Mouse (Mus musculus): Measurements from ENCODE around the gene Lhx2.

The Lhx2 gene

DNA sequence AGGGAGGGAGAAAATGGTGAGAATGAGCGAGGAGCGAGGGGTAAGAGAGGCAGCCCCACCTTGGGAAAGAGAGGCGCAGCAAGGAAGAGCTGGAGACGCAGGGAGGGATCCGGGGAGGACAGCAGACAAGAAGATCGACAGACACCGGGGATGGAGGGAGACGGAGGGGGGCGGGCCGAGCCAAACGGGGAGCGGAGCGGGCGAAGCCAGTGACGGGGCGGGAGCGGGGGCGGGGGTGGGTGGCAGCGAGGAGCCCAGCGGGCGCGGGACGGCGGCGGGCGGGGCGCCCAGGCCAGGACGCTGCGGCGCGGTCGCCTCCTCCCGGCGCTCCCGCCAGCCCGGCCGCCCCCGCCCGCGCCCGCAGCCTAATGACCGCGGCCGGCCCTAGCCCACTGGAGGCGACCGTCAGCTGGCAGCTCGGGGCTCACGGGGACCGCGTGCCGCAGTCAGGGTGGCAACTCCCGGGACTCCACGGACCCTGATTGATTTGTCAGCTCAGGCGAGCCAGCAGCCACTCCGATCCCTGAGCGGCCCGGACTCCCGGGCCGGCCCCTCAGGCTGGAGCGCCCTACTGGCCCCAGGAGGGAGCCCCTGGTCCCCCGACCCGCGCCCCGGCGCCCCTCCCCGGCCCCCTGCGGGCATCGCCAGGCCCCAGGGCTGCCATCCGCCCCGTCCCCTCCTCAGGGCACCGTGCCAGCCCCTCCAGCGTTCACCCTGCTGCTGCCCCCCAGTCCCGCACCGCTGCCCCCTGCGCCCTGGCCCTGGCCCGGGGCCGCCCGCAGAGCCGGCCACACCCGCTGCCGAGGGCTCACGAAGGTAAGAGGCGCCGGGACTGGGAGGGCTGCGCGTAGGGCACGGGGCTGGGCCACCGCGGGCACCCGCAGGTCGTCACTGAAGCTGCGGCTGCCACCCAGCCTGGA is at the start of gene Lhx2:
TSS of gene Lhx2 (plus strand) at position 292 of the 920 bp plus-strand sequence.
- DNase-seq (ENCODE audit: low read depth, low spot score), result no peak

DNA sequence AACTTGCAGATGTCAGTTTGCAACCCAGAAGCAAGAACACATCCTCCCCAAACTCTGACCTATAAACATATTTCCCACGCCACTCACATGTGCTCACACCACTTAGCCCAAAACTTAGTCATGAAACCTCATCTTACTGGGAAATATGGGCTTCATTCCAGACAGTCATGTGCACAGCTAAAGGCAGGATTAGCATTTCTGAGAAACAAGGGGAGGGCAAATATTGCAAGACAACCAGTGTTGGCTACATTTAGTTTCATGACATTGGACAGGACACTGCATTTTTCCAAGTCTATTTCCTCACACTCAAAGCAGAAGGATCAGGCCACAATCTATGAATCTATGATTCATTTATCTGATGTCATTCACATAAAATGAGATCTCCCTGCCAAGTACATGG is 47.6 kb upstream of the Lhx2 start:
- no peak for DNase-seq (ENCODE audit: low read depth, low spot score)

DNA sequence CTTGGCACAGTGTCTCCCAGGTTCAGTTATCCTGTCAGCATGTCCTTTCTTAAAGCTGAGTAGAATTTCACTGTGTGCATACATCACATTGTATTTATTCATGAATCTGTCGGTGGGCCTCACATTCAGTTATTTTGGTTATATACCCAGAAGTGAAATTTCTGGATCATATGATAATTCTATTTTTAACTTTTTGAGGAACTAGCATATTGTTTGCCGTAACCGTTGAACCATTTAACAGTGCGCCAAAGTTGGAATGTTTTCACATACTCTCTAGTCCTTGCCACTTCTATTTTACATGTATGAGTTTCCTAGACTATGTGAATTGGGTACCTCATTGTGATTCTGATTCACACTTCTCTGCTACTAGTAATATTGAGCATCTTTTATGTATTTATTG is 43.1 kb upstream of the Lhx2 start:
- DNase-seq (ENCODE audit: low read depth, low spot score), result no peak

DNA sequence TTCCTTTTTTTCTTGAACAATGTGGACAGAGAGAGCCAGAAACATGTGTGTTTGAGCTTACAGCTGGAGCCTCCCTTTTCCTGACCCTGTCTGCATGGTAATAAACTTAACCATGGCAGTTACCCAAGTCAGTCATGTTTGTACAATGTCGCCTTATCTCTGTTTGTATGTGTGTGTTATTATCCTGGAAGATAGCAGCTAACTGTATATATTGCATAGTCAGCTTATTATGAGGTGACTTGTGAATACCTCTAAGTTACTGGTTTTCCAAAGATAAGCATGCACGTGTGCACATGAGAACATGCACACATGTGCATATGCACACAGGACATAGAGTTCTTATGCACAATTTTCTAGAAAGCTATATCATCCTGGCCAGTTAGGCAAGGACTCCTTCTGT is 38.1 kb upstream of the Lhx2 start:
- DNase-seq (ENCODE audit: low read depth, low spot score), result no peak

DNA sequence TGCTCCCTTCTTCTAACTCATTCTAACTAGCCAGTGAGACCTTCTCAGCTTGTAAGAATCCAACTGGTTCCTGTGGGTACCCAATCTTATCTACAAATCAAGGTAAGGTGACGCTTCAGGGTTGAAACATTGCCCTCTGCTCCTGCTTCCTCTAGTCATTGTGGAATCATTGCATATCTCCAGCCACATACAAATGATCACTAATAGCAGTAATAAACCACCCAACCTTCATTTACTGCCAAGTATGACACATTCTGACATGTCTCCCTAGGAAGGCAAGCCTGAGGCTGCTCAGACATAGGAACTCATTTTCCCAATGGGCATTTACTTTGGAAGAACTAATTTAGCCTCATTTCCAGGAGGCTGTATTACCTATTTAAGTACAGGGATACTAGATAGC is 33.9 kb upstream of the Lhx2 start:
- DNase-seq (ENCODE audit: low read depth, low spot score), result no peak

DNA sequence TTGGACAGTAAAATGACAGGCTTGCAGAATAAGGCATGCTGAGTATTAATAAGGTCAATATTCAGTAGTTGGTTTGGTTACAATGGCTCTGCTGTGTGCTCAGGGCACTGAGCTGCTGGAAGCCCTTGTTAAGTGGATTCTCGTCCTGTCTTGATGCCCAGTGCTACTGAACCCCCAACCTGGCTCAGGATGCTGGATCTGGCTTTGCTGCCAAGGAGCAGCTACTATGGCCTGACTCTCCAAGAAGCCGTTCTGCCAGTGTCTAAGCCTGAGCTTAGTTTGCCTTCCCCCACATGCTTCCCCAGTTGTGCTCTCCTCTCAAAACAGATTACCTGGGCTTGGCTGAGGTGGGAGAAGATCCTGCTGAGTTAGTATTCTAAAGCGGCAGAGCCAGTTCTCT is 26.2 kb upstream of the Lhx2 start:
- no peak for DNase-seq (ENCODE audit: low read depth, low spot score)

DNA sequence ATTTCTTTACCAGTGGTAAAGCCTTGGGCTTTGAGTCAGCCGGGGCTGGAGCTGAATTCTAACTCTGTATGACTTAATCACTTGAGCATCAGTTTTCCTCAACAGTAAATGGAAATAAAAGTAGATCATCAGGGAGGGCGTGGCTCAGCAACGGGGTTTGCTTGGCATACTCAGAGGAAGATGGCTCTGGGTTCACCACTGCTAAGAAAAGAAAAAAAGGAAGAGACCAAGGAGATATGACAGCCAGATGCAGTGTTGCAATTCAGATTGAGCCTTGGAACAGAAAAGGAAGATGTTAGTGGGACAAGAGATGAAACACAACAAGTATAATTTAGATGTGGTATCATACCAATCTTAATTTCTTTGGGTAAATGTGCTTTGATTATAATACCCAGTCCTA is 25.7 kb upstream of the Lhx2 start:
- DNase-seq (ENCODE audit: low read depth, low spot score), result no peak

DNA sequence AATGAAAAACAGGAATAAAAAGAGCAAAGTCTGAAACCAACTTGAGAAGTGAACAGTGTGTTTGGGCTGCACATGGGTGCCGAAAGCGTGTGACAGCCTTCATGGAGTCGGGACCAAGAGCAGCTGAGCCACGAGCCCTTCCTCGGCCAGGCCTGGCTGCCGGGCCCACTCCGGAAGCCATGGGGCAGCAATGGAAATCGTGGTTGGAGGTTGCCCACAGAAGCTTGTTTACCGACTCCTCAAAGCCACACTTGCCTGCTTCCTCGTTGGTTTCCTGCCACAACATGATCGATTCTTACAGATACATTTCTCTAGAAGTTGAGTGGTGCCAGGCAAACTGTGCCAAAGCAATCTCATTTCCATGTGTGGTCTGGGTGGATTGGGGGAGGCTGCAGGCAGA is 20.0 kb upstream of the Lhx2 start:
- no peak for DNase-seq (ENCODE audit: low read depth, low spot score)

DNA sequence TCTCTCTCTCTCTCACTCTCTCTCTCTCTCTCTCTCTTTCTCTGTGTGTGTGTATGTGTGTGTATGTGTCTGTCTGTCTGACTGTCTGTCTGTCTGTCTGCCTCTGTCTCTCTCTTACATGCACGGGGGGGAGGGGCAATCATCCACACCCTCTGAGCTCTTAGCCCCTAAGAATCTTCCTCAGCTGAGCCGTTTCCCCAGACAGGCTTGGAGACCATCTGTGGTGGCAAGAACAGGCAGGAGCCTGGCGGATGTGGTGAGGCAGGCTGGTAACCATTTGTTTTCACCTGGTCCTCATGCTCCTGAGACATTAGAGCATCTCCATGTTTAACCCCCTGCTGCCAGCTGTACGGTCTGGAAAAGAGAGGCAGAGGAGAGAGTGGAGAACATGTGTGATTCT is 18.2 kb upstream of the Lhx2 start:
- DNase-seq (ENCODE audit: low read depth, low spot score), result no peak

DNA sequence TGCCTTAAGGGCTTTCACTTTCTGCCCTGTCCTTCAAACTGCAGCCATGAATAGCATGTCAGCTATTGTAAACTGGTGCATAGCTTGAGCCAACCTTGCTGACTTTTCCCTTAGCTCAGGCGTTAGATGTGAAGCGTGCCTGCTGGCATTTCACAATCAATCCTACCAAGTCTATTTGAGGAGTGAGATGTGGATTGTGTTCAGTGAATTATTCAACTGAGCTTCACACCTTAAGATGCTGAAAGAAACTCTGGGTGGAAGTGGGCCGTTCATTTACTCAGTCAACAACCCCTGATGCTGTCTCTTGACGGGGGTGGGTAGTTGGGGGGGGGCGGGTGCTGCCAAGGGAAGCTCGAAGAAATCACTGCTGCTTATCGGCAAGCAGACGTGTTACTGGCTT is 15.7 kb upstream of the Lhx2 start:
- no peak for DNase-seq (ENCODE audit: low read depth, low spot score)

DNA sequence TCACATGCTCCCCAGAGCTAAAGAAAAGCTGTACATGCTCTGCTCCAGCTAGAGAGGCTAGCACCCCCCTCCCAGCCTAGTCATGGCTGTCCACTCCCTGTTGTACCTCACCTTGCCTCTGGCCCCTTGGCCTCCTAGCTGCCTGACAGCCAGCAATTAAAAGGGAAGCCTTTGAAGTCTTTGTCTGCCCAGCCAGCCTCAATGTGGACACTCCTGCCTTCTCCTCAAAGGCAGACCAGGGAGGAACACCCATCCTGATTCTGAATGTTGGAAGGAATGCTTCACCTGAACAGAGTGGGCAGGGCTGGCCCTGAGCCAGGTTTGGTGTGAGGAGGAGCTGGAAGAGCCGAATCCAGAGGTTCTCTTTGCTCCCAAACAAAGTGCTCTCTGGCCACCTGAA is 12.4 kb upstream of the Lhx2 start:
- no peak for DNase-seq (ENCODE audit: low read depth, low spot score)

DNA sequence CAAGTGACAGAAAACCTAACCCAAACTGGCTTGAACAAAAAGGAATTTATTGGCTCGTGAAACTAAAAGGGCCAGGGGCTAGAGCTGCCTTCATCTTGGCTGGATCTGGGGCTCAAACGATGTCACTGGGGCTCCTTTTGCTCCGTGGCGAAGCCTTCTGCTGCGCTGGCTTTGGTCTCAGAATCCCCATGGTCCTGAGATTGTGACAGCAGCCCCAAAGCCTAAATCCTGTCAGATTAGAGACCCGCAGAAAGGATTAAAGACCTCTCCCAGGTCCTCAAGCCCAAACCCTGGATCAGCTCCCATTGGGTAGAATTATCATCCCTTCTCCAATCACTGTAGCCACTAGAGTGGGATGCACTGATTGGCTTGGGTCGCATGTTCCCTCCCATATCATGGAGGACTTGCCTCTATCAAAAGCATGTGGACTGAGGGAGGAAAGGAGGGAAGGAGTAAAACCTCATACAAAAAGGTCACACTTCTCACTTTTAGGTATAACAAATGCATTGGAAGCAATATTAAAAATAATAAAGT is 5.4 kb upstream of the Lhx2 start:
- no peak for DNase-seq (ENCODE audit: low read depth, low spot score)

DNA sequence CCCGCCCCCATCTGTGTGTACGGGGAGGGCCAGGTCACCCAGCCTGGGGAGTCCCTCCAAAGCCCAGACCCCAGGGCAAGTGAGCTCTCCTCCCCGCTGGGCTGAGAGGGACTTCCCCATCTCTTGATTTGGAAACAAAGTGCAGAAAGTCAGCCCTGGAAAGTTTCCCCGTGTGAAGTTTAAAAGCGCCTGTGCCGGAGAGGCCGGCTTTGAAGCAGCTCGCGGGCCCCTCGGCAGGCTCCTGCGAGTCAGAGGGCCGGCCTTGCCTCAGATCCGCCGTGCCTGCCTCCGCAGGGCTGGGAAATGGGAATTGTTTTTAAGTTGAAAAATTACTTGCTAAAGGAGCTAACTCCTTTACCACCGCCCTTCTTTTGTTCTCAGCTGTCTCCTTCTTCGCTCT is 2.5 kb upstream of the Lhx2 start:
- no peak for DNase-seq (ENCODE audit: low read depth, low spot score)

DNA sequence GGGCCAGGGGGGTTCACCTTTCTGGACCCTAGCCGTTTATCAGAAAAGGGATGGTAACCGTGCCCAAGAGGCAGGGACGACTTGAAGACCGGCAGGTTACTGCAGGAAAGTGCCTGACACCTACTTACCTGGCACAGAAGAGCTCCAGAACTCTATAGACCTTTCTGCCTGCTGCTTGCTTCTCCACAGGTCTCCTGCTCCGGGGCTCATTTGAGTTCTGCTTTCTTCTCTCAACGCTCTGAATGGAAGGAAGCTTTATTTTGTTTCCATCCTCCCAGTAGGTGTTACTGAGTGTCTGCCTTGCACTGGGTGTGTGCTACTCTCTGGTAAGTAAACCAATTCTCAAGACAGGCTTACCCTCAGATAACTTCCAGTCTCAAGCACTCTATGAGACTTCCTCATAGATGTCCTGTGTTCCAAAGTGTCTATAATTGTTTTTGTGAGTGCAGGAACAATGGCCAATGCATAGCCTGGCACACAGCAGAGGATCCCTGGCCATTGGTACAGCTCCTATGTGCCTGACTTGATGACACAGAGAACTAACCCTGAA is 1.9 kb upstream of the Lhx2 start:
- DNase-seq (ENCODE audit: low read depth, low spot score), result no peak

DNA sequence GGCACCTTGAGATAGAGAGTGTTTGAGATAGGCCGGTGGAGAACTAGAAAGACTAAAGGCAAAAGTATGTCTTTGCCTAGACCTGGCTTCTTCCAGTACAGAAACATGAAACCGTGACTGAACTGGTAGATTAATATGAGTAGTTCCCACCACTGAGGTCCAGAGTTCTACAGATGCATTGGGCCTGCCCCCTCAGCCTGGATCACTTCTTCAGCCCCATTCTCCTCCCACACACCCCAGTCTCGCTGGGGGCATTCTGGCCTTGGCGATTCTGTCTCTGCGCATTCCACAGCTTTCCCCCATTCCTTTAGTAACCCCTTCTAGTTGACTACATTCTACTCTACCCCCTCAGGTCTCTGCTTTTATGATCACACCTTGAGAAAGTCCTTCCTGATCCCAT is 1.4 kb upstream of the Lhx2 start:
- DNase-seq (ENCODE audit: low read depth, low spot score), result no peak

DNA sequence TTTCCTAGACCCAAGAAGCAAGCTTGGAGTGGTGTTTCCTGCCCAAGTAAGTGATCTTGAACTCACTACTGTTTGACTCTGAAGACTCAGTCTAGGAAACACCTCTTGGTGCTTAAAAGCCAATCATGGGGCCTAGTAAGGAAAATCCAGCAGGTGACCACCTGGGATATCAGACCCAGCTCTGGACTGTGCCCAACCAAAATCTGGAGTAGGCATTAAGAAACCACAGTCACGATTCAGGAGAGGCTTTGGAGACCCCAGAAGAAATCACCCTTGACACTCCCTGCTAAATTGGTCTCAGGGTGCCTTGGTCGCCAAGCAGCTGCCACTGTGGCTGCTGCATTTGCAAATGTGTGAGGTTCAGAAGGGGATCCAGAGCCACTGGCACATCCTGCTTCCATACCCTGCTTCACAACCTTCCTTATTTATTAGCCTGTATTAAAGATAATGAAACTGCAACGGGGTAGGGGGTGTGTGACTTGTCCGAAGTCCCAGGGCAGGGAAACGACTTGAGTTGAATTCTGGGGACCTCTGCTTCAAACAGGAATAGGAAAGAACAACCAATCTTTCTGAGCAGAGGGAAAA is 641 bp upstream of the Lhx2 start:
- DNase-seq (ENCODE audit: low read depth, low spot score), result no peak

DNA sequence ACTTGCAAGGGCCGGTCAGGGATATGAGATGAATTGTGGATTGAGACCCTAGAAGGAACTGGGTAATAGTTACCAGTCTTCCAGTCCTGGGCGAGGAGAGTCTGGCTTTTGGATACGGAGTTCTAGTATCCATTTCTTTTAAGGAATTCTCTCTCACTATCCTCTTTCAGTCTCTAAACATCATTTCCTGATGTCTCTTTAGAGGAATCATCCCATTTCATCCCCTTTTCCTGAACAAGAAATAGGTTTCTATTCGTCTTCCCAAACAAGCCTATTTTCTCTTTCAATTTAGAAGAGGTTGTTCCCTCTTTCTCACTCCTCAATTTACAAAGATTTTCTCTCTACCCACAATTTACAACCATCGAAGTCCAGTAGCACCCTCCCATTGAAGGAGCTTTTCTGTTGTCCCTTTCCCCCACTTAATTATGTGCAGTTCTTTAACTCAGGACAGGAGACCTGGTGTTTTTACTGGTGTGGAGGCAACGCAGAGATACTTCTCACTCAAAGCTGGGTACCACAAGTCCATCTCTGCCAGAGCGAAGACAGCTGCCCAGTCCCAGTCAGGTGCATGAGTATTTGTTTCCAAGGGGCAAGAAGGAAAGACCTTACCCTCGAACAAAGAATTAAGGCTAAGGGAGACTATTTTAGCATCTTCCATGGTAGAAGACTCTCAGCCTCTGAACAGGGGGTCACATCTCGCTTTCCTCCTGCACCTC is 987 bp downstream of the Lhx2 start:
- no peak for DNase-seq (ENCODE audit: low read depth, low spot score)

DNA sequence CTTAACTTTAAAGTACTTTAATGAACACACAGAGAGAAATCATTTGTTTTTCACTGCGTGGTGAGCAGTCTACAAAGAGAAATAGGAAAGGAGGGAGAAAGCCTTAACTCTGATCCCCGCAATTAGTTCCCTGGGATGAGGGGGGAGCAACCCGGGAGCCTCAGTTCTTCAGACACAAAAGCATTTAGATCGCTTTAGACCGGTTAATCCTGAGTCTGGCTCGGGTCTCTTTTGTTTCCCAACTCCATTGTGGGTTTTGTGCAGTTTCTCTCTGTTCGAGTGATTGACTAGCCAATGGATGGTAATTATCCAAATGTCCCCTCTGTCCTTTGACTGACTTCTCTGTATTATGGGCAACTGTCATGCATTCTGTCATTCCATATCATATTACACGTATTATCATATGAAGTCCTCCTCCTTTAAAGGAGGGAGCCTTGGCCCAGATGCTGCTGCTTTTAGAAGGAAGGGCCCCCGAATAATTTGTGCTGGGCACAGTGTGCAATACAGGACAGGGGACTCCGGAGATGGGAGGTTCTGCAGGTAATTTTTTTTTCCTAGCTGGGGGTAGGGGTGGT is 1.6 kb downstream of the Lhx2 start:
- no peak for DNase-seq (ENCODE audit: low read depth, low spot score)

DNA sequence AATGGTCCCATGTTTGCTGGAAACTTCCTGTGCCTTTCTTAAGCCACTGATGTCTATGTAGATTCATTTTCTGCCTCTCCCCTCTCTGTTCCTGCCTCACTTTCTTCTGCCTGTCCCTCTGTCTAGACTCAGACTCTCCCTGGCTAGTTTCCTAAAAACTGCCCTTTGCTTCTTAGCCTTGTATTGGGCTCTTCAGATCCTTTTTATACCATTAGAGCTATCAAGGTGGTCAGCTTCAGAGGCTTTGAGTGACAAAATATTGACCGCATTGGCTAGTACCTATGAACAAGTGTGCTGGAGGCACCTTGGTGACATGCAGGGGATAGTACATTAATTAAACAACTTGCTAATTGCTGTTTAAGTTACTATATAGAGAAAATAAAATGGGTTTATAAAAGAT is 4.5 kb downstream of the Lhx2 start:
- no peak for DNase-seq (ENCODE audit: low read depth, low spot score)

DNA sequence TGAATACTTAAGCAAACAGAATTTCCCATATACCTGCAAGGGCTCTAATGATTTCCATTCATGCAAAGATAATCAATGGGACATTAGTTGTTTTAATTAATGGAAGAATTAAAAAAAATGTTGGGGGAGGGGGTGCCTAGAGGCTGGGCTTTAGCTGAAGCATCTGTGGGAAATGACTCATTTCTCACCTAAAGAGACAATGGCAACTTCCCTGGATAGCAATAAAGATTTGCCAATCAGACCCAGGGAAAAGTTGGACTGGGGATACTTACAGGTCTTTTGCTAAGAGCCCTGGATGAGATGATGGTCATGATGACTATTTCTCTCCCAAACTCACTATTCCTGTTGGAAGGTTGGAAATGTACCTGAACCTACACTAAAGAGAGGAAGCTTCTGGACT is 5.6 kb downstream of the Lhx2 start:
- DNase-seq (ENCODE audit: low read depth, low spot score), result no peak

DNA sequence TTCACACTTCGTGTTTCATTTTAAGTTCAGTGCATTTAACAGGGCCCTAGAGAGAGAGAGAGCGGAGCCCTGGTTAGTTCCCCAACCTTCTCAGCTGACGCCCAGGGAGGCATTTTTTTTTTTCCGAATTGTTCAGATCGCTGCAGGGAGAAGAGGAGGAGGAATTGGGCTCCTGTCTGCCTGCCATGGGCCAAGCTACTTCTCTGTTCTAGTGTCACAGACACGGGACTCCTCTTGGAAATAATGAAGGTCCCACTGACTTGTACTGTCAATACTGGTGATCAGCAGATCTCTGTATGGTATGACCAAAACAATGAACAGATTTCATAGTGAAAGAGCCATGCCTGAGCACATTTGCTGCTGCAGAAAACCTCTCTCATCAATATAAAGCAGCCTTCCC is 7.3 kb downstream of the Lhx2 start:
- no peak for DNase-seq (ENCODE audit: low read depth, low spot score)

All from c-Kit-negative CD71-positive TER-119-positive erythroid progenitor cells, embryonic 14.5 days (primary cell).